Mouse (Mus musculus) stomach, postnatal 0 days (tissue): ENCODE results near the gene Hs6st1.

Experiments used
- CTCF ChIP-seq: IDR thresholded peaks from 2 replicates; pipeline ENCODE4 v1.5.1; 2016; ENCODE audit warnings: antibody characterized with exemption, low read depth, mild to moderate bottlenecking, moderate library complexity
- EP300 ChIP-seq: optimal IDR thresholded peaks from 2 replicates; pipeline ENCODE3; 2016; ENCODE audit warnings: antibody characterized with exemption

- no peak for TF ChIP-seq CTCF
- TF ChIP-seq EP300, result no peak
Measured at GRCm38 (mm10) chr1:36071176-36071575, 3.0 kb downstream of the Hs6st1 start.
